Mouse (Mus musculus) hindbrain, embryonic 10.5 days (tissue): ENCODE data around the gene Ccdc65. TPM values are rescaled to one million over a fixed set of nuclear protein-coding genes. Genes with fewer than 3 reads are reported as not detected.

Experiments used
- DNase-seq: peaks from one replicate; pipeline ENCODE4 v3.0.0-alpha.2; 2017; ENCODE audit warnings: low spot score
- H3K27ac ChIP-seq: fragments of 300-500 bp; sonication (generic); 2 replicates; pipeline ENCODE4 v1.5.1; 2016; ENCODE audit warnings: mild to moderate bottlenecking, moderate library complexity
- H3K27me3 ChIP-seq: fragments of 300-500 bp; sonication (generic); 2 replicates; pipeline ENCODE4 v1.6.1; 2016; ENCODE audit warnings: mild to moderate bottlenecking; ENCODE audit not compliant: poor library complexity, insufficient read depth, severe bottlenecking
- H3K36me3 ChIP-seq: fragments of 300-500 bp; sonication (generic); 2 replicates; pipeline ENCODE4 v1.6.1; 2016; ENCODE audit warnings: mild to moderate bottlenecking, moderate library complexity
- H3K4me1 ChIP-seq: fragments of 300-500 bp; sonication (generic); replicated peaks from 2 replicates; pipeline ENCODE4 v1.6.1; 2016; ENCODE audit warnings: mild to moderate bottlenecking
- H3K4me3 ChIP-seq: fragments of 300-500 bp; sonication (generic); 2 replicates; pipeline ENCODE4 v1.5.1; 2016; ENCODE audit warnings: mild to moderate bottlenecking, moderate library complexity
- H3K9me3 ChIP-seq: fragments of 300-500 bp; sonication (generic); 2 replicates; pipeline ENCODE4 v1.6.1; 2016; ENCODE audit warnings: mild to moderate bottlenecking, moderate library complexity
- WGBS: fragments of 180-500 bp; shearing (Covaris S2); methylation state at CpG from one replicate; pipeline ENCODE4 v1.1.7; 2016; 5-methylcytosine and 5-hydroxymethylcytosine counted together
- polyA plus RNA-seq: library from polyadenylated mRNA; unstranded; fragments of >200 nt; fragmentation: Nextera tagmentation; extraction: Ambion mirVana; gene quantifications from 2 replicates; pipeline ENCODE4 v1.2.1, GENCODE M21; 2016

The Ccdc65 gene
- polyA plus RNA-seq, 1 experiment from 2014 or later = 3.1 TPM

GRCm38 (mm10) chr15:98676940-98677728 is 30.9 kb upstream of the Ccdc65 start, which contains the start of gene Rnd1:
Rnd1 (minus strand) TSS chr15:98677461.
- no peaks in the 10 kb centered on the region for H3K9me3 ChIP-seq
- H3K27ac ChIP-seq = peak within 1 kb of the TSS; percentile 80
- H3K27me3 ChIP-seq = peaks cover 68% of the 10 kb centered on the region
- WGBS = under 1% methylated on average over 37 of the region's 37 CpGs
- peak within 1 kb of the TSS; percentile 64 for H3K4me3 ChIP-seq
- H3K4me1 ChIP-seq = peaks cover 48% of the 10 kb centered on the region
- peak; percentile 85 for DNase-seq
- H3K36me3 ChIP-seq = peaks cover 5% of the 10 kb centered on the region; the same call in 1 of the 2 replicates

GRCm38 (mm10) chr15:98677977-98678376 is 30.0 kb upstream of the Ccdc65 start:
- H3K27ac ChIP-seq = peak overlapping the region; percentile 80; the same call in 1 of the 2 replicates
- H3K36me3 ChIP-seq = no peaks in the 10 kb centered on the region
- peaks cover 66% of the 10 kb centered on the region for H3K27me3 ChIP-seq
- H3K4me3 ChIP-seq = no peak overlapping the region
- H3K4me1 ChIP-seq = peaks cover 48% of the 10 kb centered on the region
- no peak for DNase-seq
- H3K9me3 ChIP-seq = no peaks in the 10 kb centered on the region
- 72% methylated on average over 7 of the region's 7 CpGs for WGBS

GRCm38 (mm10) chr15:98680660-98681059 is 27.3 kb upstream of the Ccdc65 start:
- 90% methylated on average over 8 of the region's 8 CpGs for WGBS
- no peak overlapping the region for H3K4me3 ChIP-seq
- no peaks in the 10 kb centered on the region for H3K36me3 ChIP-seq
- no peaks in the 10 kb centered on the region for H3K9me3 ChIP-seq
- no peak for DNase-seq
- H3K4me1 ChIP-seq = peaks cover 27% of the 10 kb centered on the region
- no peak overlapping the region for H3K27ac ChIP-seq
- H3K27me3 ChIP-seq = peaks cover 49% of the 10 kb centered on the region

- no peak overlapping the region for H3K27ac ChIP-seq
- WGBS = 80% methylated on average over 7 of the region's 7 CpGs
- DNase-seq = no peak
These were observed 26.4 kb upstream of the Ccdc65 start for GRCm38 (mm10) chr15:98681633-98682032.

GRCm38 (mm10) chr15:98683177-98683576 is 24.8 kb upstream of the Ccdc65 start:
- Histone ChIP-seq H3K4me1 (peaks cover 2% of the 10 kb centered on the region), H3K9me3 (no peaks in the 10 kb centered on the region), H3K27me3 (peaks cover 28% of the 10 kb centered on the region), H3K4me3 (no peak overlapping the region), H3K27ac (no peak overlapping the region), H3K36me3 (no peaks in the 10 kb centered on the region)
- 75% methylated on average over 10 of the region's 10 CpGs for WGBS
- no peak for DNase-seq

More at GRCm38 (mm10) chr15:98681633-98682032, 26.4 kb upstream of the Ccdc65 start:
- no peaks in the 10 kb centered on the region for H3K36me3 ChIP-seq
- H3K27me3 ChIP-seq = peaks cover 40% of the 10 kb centered on the region
- no peak overlapping the region for H3K4me3 ChIP-seq
- H3K4me1 ChIP-seq = peaks cover 17% of the 10 kb centered on the region
- no peaks in the 10 kb centered on the region for H3K9me3 ChIP-seq

- no peak overlapping the region for H3K27ac ChIP-seq
- H3K36me3 ChIP-seq = no peaks in the 10 kb centered on the region
- WGBS = 86% methylated on average over 1 of the region's 1 CpGs
- H3K4me1 ChIP-seq = peaks cover 6% of the 10 kb centered on the region
- H3K4me3 ChIP-seq = no peak overlapping the region
- DNase-seq = no peak
- H3K27me3 ChIP-seq = peaks cover 22% of the 10 kb centered on the region
- H3K9me3 ChIP-seq = no peaks in the 10 kb centered on the region
These were observed 24.3 kb upstream of the Ccdc65 start for GRCm38 (mm10) chr15:98683746-98684145.

GRCm38 (mm10) chr15:98685926-98686325 is 22.1 kb upstream of the Ccdc65 start:
- 68% methylated on average over 3 of the region's 3 CpGs for WGBS
- no peak for DNase-seq
- Histone ChIP-seq H3K27me3 (peaks cover 10% of the 10 kb centered on the region), H3K4me1 (peaks cover 28% of the 10 kb centered on the region), H3K4me3 (no peak overlapping the region), H3K27ac (no peak overlapping the region), H3K36me3 (no peaks in the 10 kb centered on the region), H3K9me3 (no peaks in the 10 kb centered on the region)

- H3K36me3 ChIP-seq = no peaks in the 10 kb centered on the region
- no peak overlapping the region for H3K4me3 ChIP-seq
- no peaks in the 10 kb centered on the region for H3K9me3 ChIP-seq
- H3K27ac ChIP-seq = peak overlapping the region; percentile 86; the same call in 1 of the 2 replicates
- no peak for DNase-seq
- 84% methylated on average over 2 of the region's 2 CpGs for WGBS
- peaks cover 46% of the 10 kb centered on the region for H3K4me1 ChIP-seq
- H3K27me3 ChIP-seq = no peaks in the 10 kb centered on the region
These were observed 18.3 kb upstream of the Ccdc65 start for GRCm38 (mm10) chr15:98689682-98690081.

GRCm38 (mm10) chr15:98691486-98692147 is 16.4 kb upstream of the Ccdc65 start:
- H3K27me3 ChIP-seq = no peaks in the 10 kb centered on the region
- H3K4me1 ChIP-seq = peaks cover 50% of the 10 kb centered on the region
- peak overlapping the region; percentile 29 for H3K4me3 ChIP-seq
- no peaks in the 10 kb centered on the region for H3K9me3 ChIP-seq
- peak; percentile 74 for DNase-seq
- H3K36me3 ChIP-seq = no peaks in the 10 kb centered on the region
- 13% methylated on average over 7 of the region's 7 CpGs for WGBS
- peak overlapping the region; percentile 86 for H3K27ac ChIP-seq

GRCm38 (mm10) chr15:98692171-98692715 is 15.8 kb upstream of the Ccdc65 start:
- Histone ChIP-seq H3K27me3 (no peaks in the 10 kb centered on the region), H3K4me1 (peaks cover 50% of the 10 kb centered on the region), H3K9me3 (no peaks in the 10 kb centered on the region), H3K4me3 (no peak overlapping the region), H3K27ac (peak overlapping the region; percentile 86), H3K36me3 (no peaks in the 10 kb centered on the region)
- peak; percentile 12 for DNase-seq
- WGBS = 46% methylated on average over 11 of the region's 11 CpGs

GRCm38 (mm10) chr15:98695726-98696125 is 12.3 kb upstream of the Ccdc65 start:
- Histone ChIP-seq H3K9me3 (no peaks in the 10 kb centered on the region), H3K27me3 (peaks cover 16% of the 10 kb centered on the region), H3K27ac (no peak overlapping the region), H3K4me3 (no peak overlapping the region), H3K4me1 (peaks cover 34% of the 10 kb centered on the region), H3K36me3 (no peaks in the 10 kb centered on the region)
- WGBS = 70% methylated on average over 9 of the region's 9 CpGs
- DNase-seq = no peak

GRCm38 (mm10) chr15:98696216-98696615 is 11.8 kb upstream of the Ccdc65 start:
- Histone ChIP-seq H3K9me3 (no peaks in the 10 kb centered on the region), H3K36me3 (no peaks in the 10 kb centered on the region), H3K4me1 (peaks cover 29% of the 10 kb centered on the region), H3K27ac (no peak overlapping the region), H3K27me3 (peaks cover 21% of the 10 kb centered on the region), H3K4me3 (no peak overlapping the region)
- no peak for DNase-seq
- 65% methylated on average over 8 of the region's 8 CpGs for WGBS
